Mouse (Mus musculus): ENCODE data around the gene Snph.
"Not testable (repeated sequence)": the region's sequence is repeated elsewhere in the genome, so short reads cannot be mapped to it uniquely, and the experiment has no call there.

Snph gene

GRCm38 (mm10) chr2:151632159-151632814 is at the start of gene Snph:
Snph (minus strand) TSS chr2:151632593.
- DNase-seq (ENCODE audit: low read depth, low spot score), result peak; percentile 60

GRCm38 (mm10) chr2:151676234-151676633 is 43.8 kb upstream of the Snph start:
- DNase-seq (ENCODE audit: low read depth, low spot score), result peak; percentile 14

GRCm38 (mm10) chr2:151670968-151671329 is 38.6 kb upstream of the Snph start:
- DNase-seq (ENCODE audit: low read depth, low spot score), result no peak

GRCm38 (mm10) chr2:151670026-151670967 is 37.9 kb upstream of the Snph start:
- DNase-seq (ENCODE audit: low read depth, low spot score), result no peak

- no peak for DNase-seq (ENCODE audit: low read depth, low spot score)
Observed at GRCm38 (mm10) chr2:151668433-151668832, 36.0 kb upstream of the Snph start, which contains the start of gene Rad21l. Rad21l (minus strand) TSS chr2:151668533.

GRCm38 (mm10) chr2:151652053-151652452 is 19.7 kb upstream of the Snph start:
- no peak for DNase-seq (ENCODE audit: low read depth, low spot score)

GRCm38 (mm10) chr2:151636015-151636402 is 3.6 kb upstream of the Snph start:
- DNase-seq (ENCODE audit: low read depth, low spot score), result no peak

GRCm38 (mm10) chr2:151635362-151636014 is 3.1 kb upstream of the Snph start:
- no peak for DNase-seq (ENCODE audit: low read depth, low spot score)

GRCm38 (mm10) chr2:151634903-151635302 is 2.5 kb upstream of the Snph start:
- DNase-seq (ENCODE audit: low read depth, low spot score), result no peak

GRCm38 (mm10) chr2:151632982-151633381 is 589 bp upstream of the Snph start:
- DNase-seq (ENCODE audit: low read depth, low spot score), result no peak

- DNase-seq (ENCODE audit: low read depth, low spot score), result no peak
Observed at GRCm38 (mm10) chr2:151631406-151632158, 811 bp downstream of the Snph start.

GRCm38 (mm10) chr2:151629310-151629709 is 3.1 kb downstream of the Snph start:
- no peak for DNase-seq (ENCODE audit: low read depth, low spot score)

- DNase-seq (ENCODE audit: low read depth, low spot score), result no peak
Observed at GRCm38 (mm10) chr2:151628011-151628410, 4.4 kb downstream of the Snph start.

- no peak for DNase-seq (ENCODE audit: low read depth, low spot score)
Observed at GRCm38 (mm10) chr2:151626296-151626695, 6.1 kb downstream of the Snph start.

GRCm38 (mm10) chr2:151623776-151624175 is 8.6 kb downstream of the Snph start:
- DNase-seq (ENCODE audit: low read depth, low spot score), result no peak

- no peak for DNase-seq (ENCODE audit: low read depth, low spot score)
Observed at GRCm38 (mm10) chr2:151616551-151617329, 15.7 kb downstream of the Snph start.

GRCm38 (mm10) chr2:151615779-151616178 is 16.6 kb downstream of the Snph start:
- DNase-seq (ENCODE audit: low read depth, low spot score), result not testable (repeated sequence)

- DNase-seq (ENCODE audit: low read depth, low spot score), result no peak
Observed at GRCm38 (mm10) chr2:151609974-151610373, 22.4 kb downstream of the Snph start.

- DNase-seq (ENCODE audit: low read depth, low spot score), result no peak
Observed at GRCm38 (mm10) chr2:151608435-151608834, 24.0 kb downstream of the Snph start.

GRCm38 (mm10) chr2:151605437-151605987 is 26.9 kb downstream of the Snph start:
- peak; percentile 32 for DNase-seq (ENCODE audit: low read depth, low spot score)

Measured in CD4-positive, CD25-positive, alpha-beta regulatory T cell, adult 2 months (primary cell).